Mouse (Mus musculus) hindbrain, embryonic 16.5 days (tissue): ENCODE data around the gene Capn8. TPM values are rescaled to one million over a fixed set of nuclear protein-coding genes. Genes with fewer than 3 reads are reported as not detected.

Source experiments
- ATAC-seq: fragments of 200-750 bp; cut with Nextera tagmentation; 2 replicates; pipeline ENCODE4 v1.8.0; 2017; ENCODE audit warnings: moderate TSS enrichment, moderate library complexity
- H3K27ac ChIP-seq: fragments of 300-500 bp; sonication (generic); 2 replicates; pipeline ENCODE4 v1.5.1; 2014; ENCODE audit warnings: low read depth, mild to moderate bottlenecking, control low read depth, low read length, moderate library complexity
- H3K27me3 ChIP-seq: fragments of 300-500 bp; sonication (generic); replicated peaks from 2 replicates; pipeline ENCODE4 v1.6.1; 2014; ENCODE audit warnings: low read length; ENCODE audit not compliant: control insufficient read depth, insufficient read depth
- H3K36me3 ChIP-seq: fragments of 300-500 bp; sonication (generic); 2 replicates; pipeline ENCODE4 v1.6.1; 2014; ENCODE audit warnings: mild to moderate bottlenecking, low read length, moderate library complexity, mixed read lengths; ENCODE audit not compliant: control insufficient read depth, insufficient read depth
- H3K4me1 ChIP-seq: fragments of 300-500 bp; sonication (generic); 2 replicates; pipeline ENCODE4 v1.6.1; 2014; ENCODE audit warnings: low read depth, low read length; ENCODE audit not compliant: control insufficient read depth, insufficient read depth
- H3K4me2 ChIP-seq: fragments of 300-500 bp; sonication (generic); 2 replicates; pipeline ENCODE4 v1.6.1; 2014; ENCODE audit warnings: mild to moderate bottlenecking, low read length, control low read depth, moderate library complexity
- H3K4me3 ChIP-seq: fragments of 300-500 bp; sonication (generic); 2 replicates; pipeline ENCODE4 v1.5.1; 2014; ENCODE audit warnings: mild to moderate bottlenecking, low read length, control low read depth, moderate library complexity
- H3K9ac ChIP-seq: fragments of 300-500 bp; sonication (generic); 2 replicates; pipeline ENCODE4 v1.6.1; 2014; ENCODE audit warnings: low read depth, mild to moderate bottlenecking, control low read depth, low read length, moderate library complexity
- H3K9me3 ChIP-seq: fragments of 300-500 bp; sonication (generic); 2 replicates; pipeline ENCODE4 v1.6.1; 2014; ENCODE audit warnings: mild to moderate bottlenecking, low read length, moderate library complexity; ENCODE audit not compliant: control insufficient read depth
- WGBS: fragments of 180-500 bp; shearing (Covaris S2); extraction: QIAGEN DNeasy Blood & Tissue Kit; methylation state at CpG from one replicate; pipeline ENCODE4 v1.1.7; 2014; 5-methylcytosine and 5-hydroxymethylcytosine counted together
- polyA plus RNA-seq: library from polyadenylated mRNA; unstranded; fragments of >200 nt; fragmentation: Nextera tagmentation; extraction: Ambion mirVana; gene quantifications from 2 replicates; pipeline ENCODE4 v1.2.1, GENCODE M21; 2015

The Capn8 gene
- polyA plus RNA-seq: 0.09 TPM in 1 of 2 replicates, not detected in the other

GRCm38 (mm10) chr1:182564408-182565120, at the start of gene Capn8:
TSS of gene Capn8 (plus strand) at chr1:182565007.
- no peak for ATAC-seq
- no peak within 1 kb of the TSS for H3K4me3 ChIP-seq
- 73% methylated on average over 5 of the region's 5 CpGs for WGBS
- H3K36me3 ChIP-seq: no peaks in the 10 kb centered on the region
- H3K4me2 ChIP-seq: no peak within 1 kb of the TSS
- H3K27me3 ChIP-seq: no peaks in the 10 kb centered on the region
- H3K4me1 ChIP-seq: peaks cover 6% of the 10 kb centered on the region
- H3K9ac ChIP-seq: no peak within 1 kb of the TSS
- no peaks in the 10 kb centered on the region for H3K9me3 ChIP-seq
- no peak within 1 kb of the TSS for H3K27ac ChIP-seq

GRCm38 (mm10) chr1:182516758-182517676, 47.8 kb upstream of the Capn8 start, which contains the start of gene Capn2:
TSS of gene Capn2 (minus strand) at chr1:182517608.
- H3K27me3 ChIP-seq: no peaks in the 10 kb centered on the region
- H3K9ac ChIP-seq: peak within 1 kb of the TSS; percentile 94
- under 1% methylated on average over 83 of the region's 84 CpGs for WGBS
- peaks cover 16% of the 10 kb centered on the region for H3K4me1 ChIP-seq
- peak within 1 kb of the TSS; percentile 78 for H3K4me3 ChIP-seq
- no peaks in the 10 kb centered on the region for H3K36me3 ChIP-seq
- H3K27ac ChIP-seq: peak within 1 kb of the TSS; percentile 87
- ATAC-seq: peak; percentile 97
- no peaks in the 10 kb centered on the region for H3K9me3 ChIP-seq
- H3K4me2 ChIP-seq: peak within 1 kb of the TSS; percentile 86

- peak; percentile 59; the same call in 1 of the 2 replicates for ATAC-seq
- Histone ChIP-seq H3K27ac (peak overlapping the region; percentile 87), H3K4me2 (peak overlapping the region; percentile 86), H3K9me3 (no peaks in the 10 kb centered on the region), H3K4me1 (peaks cover 16% of the 10 kb centered on the region), H3K27me3 (no peaks in the 10 kb centered on the region), H3K9ac (peak overlapping the region; percentile 94), H3K4me3 (peak overlapping the region; percentile 78), H3K36me3 (no peaks in the 10 kb centered on the region)
- 2% methylated on average over 10 of the region's 10 CpGs for WGBS
These were observed 47.2 kb upstream of the Capn8 start for GRCm38 (mm10) chr1:182517677-182518011.

GRCm38 (mm10) chr1:182518143-182518680, 46.6 kb upstream of the Capn8 start:
- Histone ChIP-seq H3K36me3 (no peaks in the 10 kb centered on the region), H3K4me3 (no peak overlapping the region), H3K4me1 (peaks cover 16% of the 10 kb centered on the region), H3K27me3 (no peaks in the 10 kb centered on the region), H3K4me2 (no peak overlapping the region), H3K27ac (no peak overlapping the region), H3K9ac (no peak overlapping the region), H3K9me3 (no peaks in the 10 kb centered on the region)
- 56% methylated on average over 10 of the region's 10 CpGs for WGBS
- ATAC-seq: no peak

GRCm38 (mm10) chr1:182518811-182519210, 46.0 kb upstream of the Capn8 start:
- H3K9ac ChIP-seq: no peak overlapping the region
- no peak for ATAC-seq
- H3K27me3 ChIP-seq: no peaks in the 10 kb centered on the region
- H3K9me3 ChIP-seq: no peaks in the 10 kb centered on the region
- H3K4me2 ChIP-seq: no peak overlapping the region
- H3K36me3 ChIP-seq: no peaks in the 10 kb centered on the region
- WGBS: 93% methylated on average over 6 of the region's 6 CpGs
- H3K4me3 ChIP-seq: no peak overlapping the region
- H3K4me1 ChIP-seq: peaks cover 16% of the 10 kb centered on the region
- H3K27ac ChIP-seq: no peak overlapping the region

- H3K4me2 ChIP-seq: no peak overlapping the region
- H3K9me3 ChIP-seq: no peaks in the 10 kb centered on the region
- no peak for ATAC-seq
- no peak overlapping the region for H3K4me3 ChIP-seq
- WGBS: 72% methylated on average over 5 of the region's 5 CpGs
- H3K27me3 ChIP-seq: no peaks in the 10 kb centered on the region
- H3K9ac ChIP-seq: no peak overlapping the region
- H3K36me3 ChIP-seq: no peaks in the 10 kb centered on the region
- no peak overlapping the region for H3K27ac ChIP-seq
- peaks cover 16% of the 10 kb centered on the region for H3K4me1 ChIP-seq
These were observed 45.5 kb upstream of the Capn8 start for GRCm38 (mm10) chr1:182519341-182519740.

- Histone ChIP-seq H3K4me2 (no peak overlapping the region), H3K9me3 (no peaks in the 10 kb centered on the region), H3K4me3 (no peak overlapping the region), H3K27me3 (no peaks in the 10 kb centered on the region), H3K27ac (peak overlapping the region; percentile 36; the same call in 1 of the 2 replicates), H3K9ac (no peak overlapping the region), H3K36me3 (no peaks in the 10 kb centered on the region), H3K4me1 (peaks cover 14% of the 10 kb centered on the region)
- no peak for ATAC-seq
- 31% methylated on average over 14 of the region's 14 CpGs for WGBS
These were observed 44.5 kb upstream of the Capn8 start for GRCm38 (mm10) chr1:182520091-182520937.

- WGBS: 78% methylated on average over 8 of the region's 8 CpGs
- peaks cover 7% of the 10 kb centered on the region for H3K4me1 ChIP-seq
- no peak for ATAC-seq
These were observed 43.8 kb upstream of the Capn8 start for GRCm38 (mm10) chr1:182520938-182521500.

More at GRCm38 (mm10) chr1:182520938-182521500, 43.8 kb upstream of the Capn8 start:
- Histone ChIP-seq H3K9ac (no peak overlapping the region), H3K4me2 (no peak overlapping the region), H3K27ac (no peak overlapping the region), H3K4me3 (no peak overlapping the region), H3K27me3 (no peaks in the 10 kb centered on the region), H3K36me3 (no peaks in the 10 kb centered on the region), H3K9me3 (no peaks in the 10 kb centered on the region)
